In the genomic region with DNA sequence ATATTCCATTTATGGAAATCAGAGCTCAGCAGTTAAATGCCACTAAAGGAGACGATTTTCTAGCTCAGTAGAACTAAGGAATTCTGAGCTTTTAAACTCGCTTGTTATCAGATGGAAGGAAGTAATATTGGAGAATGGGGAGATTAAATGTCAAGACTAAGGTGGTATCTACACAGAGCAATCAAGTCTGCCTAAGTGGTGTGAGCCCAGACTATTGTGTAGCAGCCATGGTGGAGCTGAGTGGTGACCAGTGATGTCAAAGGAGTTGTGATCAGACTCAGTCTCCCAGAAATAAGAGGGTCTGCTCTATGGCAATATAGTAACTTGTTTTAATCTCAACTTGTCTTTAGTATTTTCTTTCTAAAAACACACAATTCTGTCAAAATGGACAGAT, we compare ENCODE assay signal across 21 mouse cellular contexts. TPM values are rescaled to one million over a fixed set of nuclear protein-coding genes. Genes with fewer than 3 reads are reported as not detected.
DNase-seq lines count a peak whose midpoint lies in the region; ATAC-seq and TF ChIP-seq lines count a peak whose summit lies in the region.
"Had no signal": no experiment of that assay in that cellular context is flagged by ENCODE, and none has a peak within 500 bp of the region (broad histone marks: within the 10 kb centered on the region; RNA-seq: fewer than 3 reads in every experiment).

No protein-coding gene starts in this region.

- ATAC-seq in heart, embryonic 13.5 days (ENCODE audit: extremely low read depth, insufficient number of reproducible peaks, low FRiP score, low TSS enrichment): no peak
- no peak; the same call in 1 of the 2 replicates for ATAC-seq in kidney, postnatal 0 days (replicated peaks; ENCODE audit: low FRiP score, low read depth)
- ATAC-seq in heart, embryonic 16.5 days (replicated peaks; ENCODE audit: extremely low read depth, insufficient read depth, low FRiP score): peak; percentile 45; the same call in 1 of the 2 replicates
- ATAC-seq: forebrain, embryonic 13.5 days; intestine, postnatal 0 days; midbrain, embryonic 13.5 days had no signal

- H3K9ac ChIP-seq in heart, embryonic 13.5 days: no peak overlapping the region
- no peak overlapping the region for H3K9ac ChIP-seq in kidney, postnatal 0 days (ENCODE audit: low read depth, low read length)
- no peak overlapping the region for H3K9ac ChIP-seq in heart, embryonic 16.5 days (ENCODE audit: low read length)
- H3K9ac ChIP-seq: forebrain, embryonic 13.5 days; hindbrain, embryonic 15.5 days; midbrain, embryonic 13.5 days; neural tube, embryonic 12.5 days had no signal

- 5% methylated on average over 2 of the region's 2 CpGs for WGBS in heart, embryonic 13.5 days
- WGBS in kidney, postnatal 0 days: 22% methylated on average over 2 of the region's 2 CpGs
- WGBS in heart, embryonic 16.5 days: 7% methylated on average over 2 of the region's 2 CpGs

- DNase-seq in gastrocnemius, adult 2 months: no peak
- DNase-seq in gastrocnemius, postnatal 10 days: no peak
- no peak for DNase-seq in heart, postnatal 25 days (ENCODE audit: low spot score)
- DNase-seq in kidney, postnatal 0 days (ENCODE audit: low spot score): no peak
- no peak for DNase-seq in kidney, postnatal 4 days
- DNase-seq in adrenal gland, postnatal 36 days: no peak
- DNase-seq: cerebellum, adult 8-10 months; gastrocnemius, postnatal 14 days; retina, postnatal 1 day; right cerebral cortex, postnatal 25 days; spleen, adult 18-20 months; thymus, postnatal 14 days had no signal

- peaks cover 24% of the 10 kb centered on the region for H3K4me1 ChIP-seq in heart, embryonic 13.5 days
- no peaks in the 10 kb centered on the region for H3K4me1 ChIP-seq in kidney, postnatal 0 days (replicated peaks; ENCODE audit: insufficient read depth, low read length)
- peaks cover 13% of the 10 kb centered on the region for H3K4me1 ChIP-seq in heart, embryonic 16.5 days (ENCODE audit: control insufficient read depth, insufficient read depth, low read length)
- H3K4me1 ChIP-seq: forebrain, embryonic 13.5 days; hindbrain, embryonic 15.5 days; midbrain, embryonic 13.5 days; neural tube, embryonic 12.5 days had no signal

- no peaks in the 10 kb centered on the region for H3K36me3 ChIP-seq in heart, embryonic 13.5 days
- no peaks in the 10 kb centered on the region for H3K36me3 ChIP-seq in kidney, postnatal 0 days (ENCODE audit: insufficient read depth, low read length)
- no peaks in the 10 kb centered on the region for H3K36me3 ChIP-seq in heart, embryonic 16.5 days (ENCODE audit: control insufficient read depth, insufficient read depth)
- H3K36me3 ChIP-seq: hindbrain, embryonic 15.5 days; midbrain, embryonic 13.5 days; neural tube, embryonic 12.5 days had no signal

- H3K4me3 ChIP-seq in gastrocnemius, adult 2 months: peak overlapping the region; percentile 45
- no peak overlapping the region for H3K4me3 ChIP-seq in heart, embryonic 13.5 days
- no peak overlapping the region for H3K4me3 ChIP-seq in kidney, postnatal 0 days (replicated peaks; ENCODE audit: low read depth, low read length)
- H3K4me3 ChIP-seq in heart, embryonic 16.5 days (ENCODE audit: low read length): no peak overlapping the region
- H3K4me3 ChIP-seq: forebrain, embryonic 13.5 days; hindbrain, embryonic 15.5 days; layer of hippocampus, adult 2 months; midbrain, embryonic 13.5 days; neural tube, embryonic 12.5 days had no signal

- peak overlapping the region; percentile 50 for H3K4me2 ChIP-seq in heart, embryonic 13.5 days
- 0 out of 2 replicates have a peak overlapping the region, but pooled peaks have one; percentile 1 for H3K4me2 ChIP-seq in kidney, postnatal 0 days (ENCODE audit: low read length)
- H3K4me2 ChIP-seq in heart, embryonic 16.5 days (ENCODE audit: low read depth, low read length): peak overlapping the region; percentile 31
- H3K4me2 ChIP-seq: forebrain, embryonic 13.5 days; hindbrain, embryonic 15.5 days; midbrain, embryonic 13.5 days; neural tube, embryonic 12.5 days had no signal

- H3K27ac ChIP-seq in gastrocnemius, adult 2 months: no peak overlapping the region
- peak overlapping the region; percentile 98 for H3K27ac ChIP-seq in heart, embryonic 13.5 days (replicated peaks)
- H3K27ac ChIP-seq in kidney, postnatal 0 days: no peak overlapping the region
- H3K27ac ChIP-seq in heart, embryonic 16.5 days (ENCODE audit: low read length): peak overlapping the region; percentile 95
- H3K27ac ChIP-seq: forebrain, embryonic 13.5 days; hindbrain, embryonic 15.5 days; layer of hippocampus, adult 2 months; midbrain, embryonic 13.5 days; neural tube, embryonic 12.5 days had no signal

- TF ChIP-seq CTCF in gastrocnemius, adult 2 months (IDR thresholded peaks at IDR 0.05): no peak
- no peak for TF ChIP-seq CTCF in kidney, postnatal 0 days (IDR thresholded peaks at IDR 0.05; ENCODE audit: low read depth)

- no peaks in the 10 kb centered on the region for H3K27me3 ChIP-seq in heart, embryonic 13.5 days (replicated peaks)
- H3K27me3 ChIP-seq in kidney, postnatal 0 days (ENCODE audit: insufficient read depth, low read length): no peaks in the 10 kb centered on the region
- H3K27me3 ChIP-seq in heart, embryonic 16.5 days (ENCODE audit: control insufficient read depth, insufficient read depth, low read length): no peaks in the 10 kb centered on the region
- H3K27me3 ChIP-seq: forebrain, embryonic 13.5 days; hindbrain, embryonic 15.5 days; midbrain, embryonic 13.5 days; neural tube, embryonic 12.5 days had no signal

- no peaks in the 10 kb centered on the region for H3K9me3 ChIP-seq in heart, embryonic 13.5 days
- H3K9me3 ChIP-seq in kidney, postnatal 0 days (replicated peaks; ENCODE audit: low read length): no peaks in the 10 kb centered on the region
- no peaks in the 10 kb centered on the region for H3K9me3 ChIP-seq in heart, embryonic 16.5 days (replicated peaks; ENCODE audit: control insufficient read depth, low read length)
- H3K9me3 ChIP-seq: forebrain, embryonic 13.5 days; hindbrain, embryonic 15.5 days; midbrain, embryonic 13.5 days; neural tube, embryonic 12.5 days had no signal

- intact Hi-C loops in gastrocnemius, adult 2 months (cut with DNase I): no loop called here
- intact Hi-C loops in heart, postnatal 25 days (cut with DNase I): no loop called here

RNA-seq across cellular contexts. Expression of gene Rpl36a-ps1, which starts 16.8 kb away (rescaled TPM):
- total RNA-seq in gastrocnemius, adult 2 months (2021): 1 to 10 TPM in 1 of 2 experiments, under 1 TPM in 1; 0.81 to 3.6 TPM
- total RNA-seq in gastrocnemius, postnatal 10 days (2021): 1 to 10 TPM; 1.2 to 6.3 TPM
- 0.83 and 0.94 TPM in 2 replicates for polyA plus RNA-seq in heart, embryonic 13.5 days (2015; fragmentation: Nextera tagmentation; extraction: Ambion mirVana)
- total RNA-seq in heart, postnatal 25 days (2021): 1 to 10 TPM; 1.6 to 1.7 TPM
- 4.4 and 4.8 TPM in 2 replicates for polyA plus RNA-seq in kidney, postnatal 0 days (2015; fragmentation: Nextera tagmentation; extraction: Ambion mirVana)
- 4.4 TPM in 1 of 2 replicates, not detected in the other for polyA plus RNA-seq in heart, embryonic 16.5 days (2015; fragmentation: Nextera tagmentation; extraction: Ambion mirVana)
- 1 to 10 TPM; 3.9 to 5.6 TPM for total RNA-seq in adrenal gland, postnatal 36 days (2021)
- polyA plus RNA-seq: hindbrain, embryonic 15.5 days; liver, adult 2 months; neural tube, embryonic 12.5 days had no signal

RNA-seq across cellular contexts. Expression of gene Mzt1, which starts 35.0 kb away (rescaled TPM):
- total RNA-seq in gastrocnemius, adult 2 months (2021): 10 to 100 TPM; 30.8 to 35.6 TPM
- total RNA-seq in gastrocnemius, postnatal 10 days (2021): 10 to 100 TPM; 22.5 to 26.6 TPM
- polyA plus RNA-seq in heart, embryonic 13.5 days (2015; fragmentation: Nextera tagmentation; extraction: Ambion mirVana): 78.5 and 85.0 TPM in 2 replicates
- 10 to 100 TPM; 33.0 to 33.6 TPM for total RNA-seq in heart, postnatal 25 days (2021)
- polyA plus RNA-seq in kidney, postnatal 0 days (2015; fragmentation: Nextera tagmentation; extraction: Ambion mirVana): 89.9 and 94.8 TPM in 2 replicates
- polyA plus RNA-seq in heart, embryonic 16.5 days (2015; fragmentation: Nextera tagmentation; extraction: Ambion mirVana): 75.0 and 97.7 TPM in 2 replicates
- total RNA-seq in adrenal gland, postnatal 36 days (2021): 10 to 100 TPM; 28.8 to 37.3 TPM

RNA-seq across cellular contexts. Expression of gene Bora, which starts 35.1 kb away (rescaled TPM):
- total RNA-seq in gastrocnemius, adult 2 months (2021): under 1 TPM; 0.59 to 0.84 TPM
- total RNA-seq in gastrocnemius, postnatal 10 days (2021): 1 to 10 TPM; 3.6 to 4.4 TPM
- polyA plus RNA-seq in heart, embryonic 13.5 days (2015; fragmentation: Nextera tagmentation; extraction: Ambion mirVana): 40.9 and 44.2 TPM in 2 replicates
- total RNA-seq in heart, postnatal 25 days (2021): 1 to 10 TPM in 1 of 2 experiments, under 1 TPM in 1; 0.83 to 1.1 TPM
- 26.4 and 28.8 TPM in 2 replicates for polyA plus RNA-seq in kidney, postnatal 0 days (2015; fragmentation: Nextera tagmentation; extraction: Ambion mirVana)
- 41.5 and 46.1 TPM in 2 replicates for polyA plus RNA-seq in heart, embryonic 16.5 days (2015; fragmentation: Nextera tagmentation; extraction: Ambion mirVana)
- total RNA-seq in adrenal gland, postnatal 36 days (2021): 1 to 10 TPM; 2.5 to 3.7 TPM

Comparison
In these comparisons a context has a peak if more than half of its experiments do, and no peak if none do; other contexts are left out.
1. H3K27ac ChIP-seq: peak in heart, embryonic 13.5 days (single experiment) and heart, embryonic 16.5 days (single experiment); none in gastrocnemius, adult 2 months (single experiment) and kidney, postnatal 0 days (single experiment).
2. Peak in every context shown above with its lines, with median percentiles within 50 percentile points of each other: H3K4me2 ChIP-seq.